Mouse (Mus musculus): ENCODE results near the gene Dpep2nb. TPM values are rescaled to one million over a fixed set of nuclear protein-coding genes. Genes with fewer than 3 reads are reported as not detected.
"Not testable (repeated sequence)": the region's sequence is repeated elsewhere in the genome, so short reads cannot be mapped to it uniquely, and the experiment has no call there.

Dpep2nb gene
- polyA plus RNA-seq, 1 experiment from 2014 or later: not detected

DNA sequence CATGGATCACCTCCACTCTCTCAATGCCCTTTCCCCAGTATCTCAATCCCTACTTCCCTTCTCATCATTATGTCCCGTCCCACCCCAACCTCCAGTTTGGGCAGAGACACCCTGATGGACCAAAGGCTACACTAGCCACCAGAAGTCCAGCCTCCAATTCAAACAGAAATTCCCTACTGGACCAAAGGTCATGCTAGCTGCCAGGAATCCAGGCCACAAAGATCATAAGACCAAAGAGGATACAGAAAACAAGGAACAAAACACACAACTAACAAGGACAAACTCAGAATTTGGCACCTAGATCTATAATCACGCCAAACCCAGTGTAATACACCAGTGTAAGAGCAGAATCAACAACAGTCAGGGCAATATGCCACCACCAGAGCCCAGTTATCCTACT, 6.8 kb downstream of the Dpep2nb start:
- Histone ChIP-seq H3K4me3 (ENCODE audit: low read depth, low read length) (no peak overlapping the region), H3K27me3 (replicated peaks; ENCODE audit: control insufficient read depth, insufficient read depth, low read length) (no peaks in the 10 kb centered on the region), H3K27ac (replicated peaks; ENCODE audit: low read depth, low read length) (no peak overlapping the region), H3K9me3 (ENCODE audit: control insufficient read depth, low read length) (no peaks in the 10 kb centered on the region), H3K9ac (ENCODE audit: low read depth, low read length) (no peak overlapping the region), H3K36me3 (ENCODE audit: control insufficient read depth, insufficient read depth, low read length) (no peaks in the 10 kb centered on the region), H3K4me1 (ENCODE audit: control insufficient read depth, insufficient read depth, low read length) (no peaks in the 10 kb centered on the region), H3K4me2 (ENCODE audit: low read depth, low read length) (no peak overlapping the region)
- ATAC-seq (ENCODE audit: low read depth) (no peak), DNase-seq (ENCODE audit: low spot score) (no peak)
- WGBS: 75% methylated on average over 2 of the region's 2 CpGs

DNA sequence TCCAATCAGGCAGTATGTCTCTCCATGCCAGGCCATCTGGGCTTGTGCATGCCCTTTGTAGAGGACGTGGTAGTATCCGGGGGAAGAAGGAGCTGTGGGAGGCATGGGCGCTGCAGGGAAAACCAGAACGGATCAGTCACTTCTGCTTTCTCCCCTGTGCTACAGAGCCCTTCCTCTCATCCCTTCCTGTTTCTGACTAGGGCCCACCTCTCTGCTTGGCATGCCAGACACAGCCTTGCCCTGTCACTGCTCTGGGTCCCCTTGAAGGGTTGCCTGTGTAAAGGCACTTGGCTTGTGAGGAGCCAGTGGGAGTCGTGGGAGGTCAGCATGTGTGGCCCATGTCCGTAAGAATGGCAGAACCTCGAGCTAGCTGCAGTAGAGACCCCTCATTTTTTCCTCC, 9.4 kb downstream of the Dpep2nb start:
- H3K9me3 ChIP-seq (ENCODE audit: control insufficient read depth, low read length): no peaks in the 10 kb centered on the region
- DNase-seq (ENCODE audit: low spot score): no peak
- WGBS: 77% methylated on average over 6 of the region's 7 CpGs
- no peak overlapping the region for H3K4me3 ChIP-seq (ENCODE audit: low read depth, low read length)
- no peak overlapping the region for H3K4me2 ChIP-seq (ENCODE audit: low read depth, low read length)
- no peaks in the 10 kb centered on the region for H3K4me1 ChIP-seq (ENCODE audit: control insufficient read depth, insufficient read depth, low read length)
- no peak overlapping the region for H3K9ac ChIP-seq (ENCODE audit: low read depth, low read length)
- no peak for ATAC-seq (ENCODE audit: low read depth)
- H3K27ac ChIP-seq (replicated peaks; ENCODE audit: low read depth, low read length): no peak overlapping the region
- H3K36me3 ChIP-seq (ENCODE audit: control insufficient read depth, insufficient read depth, low read length): no peaks in the 10 kb centered on the region
- H3K27me3 ChIP-seq (replicated peaks; ENCODE audit: control insufficient read depth, insufficient read depth, low read length): no peaks in the 10 kb centered on the region

DNA sequence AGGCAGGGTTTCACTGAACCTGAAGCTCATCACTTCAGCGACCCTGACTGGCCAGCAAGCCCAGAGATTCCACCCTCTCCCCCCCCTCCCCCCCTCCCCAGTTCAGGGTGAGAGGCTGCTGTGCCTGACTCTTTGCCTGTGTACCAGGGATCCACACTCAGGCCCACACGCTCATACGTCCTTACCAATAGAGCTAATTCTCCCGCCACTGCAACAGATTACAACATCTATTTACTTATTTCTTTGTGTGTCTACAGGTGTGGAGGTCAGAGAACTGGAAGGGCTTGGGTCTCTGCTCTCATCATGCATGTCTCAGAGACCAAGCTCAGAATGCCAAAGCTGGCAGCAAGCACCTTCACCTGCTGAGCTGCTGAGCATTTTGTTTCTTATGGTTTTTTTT, 12.5 kb downstream of the Dpep2nb start:
- H3K4me1 ChIP-seq (ENCODE audit: control insufficient read depth, insufficient read depth, low read length): no peaks in the 10 kb centered on the region
- DNase-seq (ENCODE audit: low spot score) (no peak), ATAC-seq (ENCODE audit: low read depth) (no peak)
- H3K4me2 ChIP-seq (ENCODE audit: low read depth, low read length): no peak overlapping the region
- H3K9ac ChIP-seq (ENCODE audit: low read depth, low read length): no peak overlapping the region
- H3K27ac ChIP-seq (replicated peaks; ENCODE audit: low read depth, low read length): no peak overlapping the region
- H3K27me3 ChIP-seq (replicated peaks; ENCODE audit: control insufficient read depth, insufficient read depth, low read length): no peaks in the 10 kb centered on the region
- no peak overlapping the region for H3K4me3 ChIP-seq (ENCODE audit: low read depth, low read length)
- no peaks in the 10 kb centered on the region for H3K9me3 ChIP-seq (ENCODE audit: control insufficient read depth, low read length)
- WGBS: 57% methylated on average over 4 of the region's 4 CpGs
- no peaks in the 10 kb centered on the region for H3K36me3 ChIP-seq (ENCODE audit: control insufficient read depth, insufficient read depth, low read length)

DNA sequence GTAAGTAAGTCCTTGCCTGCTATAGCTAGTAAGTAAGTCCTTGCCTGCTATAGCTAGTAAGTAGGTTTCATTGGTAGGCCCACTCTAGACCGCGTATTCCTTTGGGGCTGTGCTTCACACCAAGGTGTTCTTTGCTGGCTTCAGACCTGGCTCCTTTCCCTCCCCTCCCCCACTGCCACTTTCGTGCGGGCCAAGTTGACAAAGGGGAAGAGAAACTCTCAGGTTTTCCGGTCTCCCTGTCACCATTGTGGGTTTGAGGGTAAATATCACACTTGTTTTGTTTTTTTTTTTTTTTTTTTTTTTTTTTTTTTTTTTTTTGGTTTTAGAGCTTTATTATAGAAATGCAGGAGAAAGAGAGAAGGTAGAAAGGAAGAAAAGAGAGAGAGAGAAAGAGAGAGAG, 13.3 kb downstream of the Dpep2nb start:
- no peak overlapping the region for H3K4me3 ChIP-seq (ENCODE audit: low read depth, low read length)
- ATAC-seq (ENCODE audit: low read depth): no peak
- 60% methylated on average over 5 of the region's 5 CpGs for WGBS
- H3K9me3 ChIP-seq (ENCODE audit: control insufficient read depth, low read length): no peaks in the 10 kb centered on the region
- no peaks in the 10 kb centered on the region for H3K36me3 ChIP-seq (ENCODE audit: control insufficient read depth, insufficient read depth, low read length)
- DNase-seq (ENCODE audit: low spot score): no peak
- no peak overlapping the region for H3K9ac ChIP-seq (ENCODE audit: low read depth, low read length)
- H3K27ac ChIP-seq (replicated peaks; ENCODE audit: low read depth, low read length): no peak overlapping the region
- no peaks in the 10 kb centered on the region for H3K27me3 ChIP-seq (replicated peaks; ENCODE audit: control insufficient read depth, insufficient read depth, low read length)
- no peak overlapping the region for H3K4me2 ChIP-seq (ENCODE audit: low read depth, low read length)
- H3K4me1 ChIP-seq (ENCODE audit: control insufficient read depth, insufficient read depth, low read length): no peaks in the 10 kb centered on the region

DNA sequence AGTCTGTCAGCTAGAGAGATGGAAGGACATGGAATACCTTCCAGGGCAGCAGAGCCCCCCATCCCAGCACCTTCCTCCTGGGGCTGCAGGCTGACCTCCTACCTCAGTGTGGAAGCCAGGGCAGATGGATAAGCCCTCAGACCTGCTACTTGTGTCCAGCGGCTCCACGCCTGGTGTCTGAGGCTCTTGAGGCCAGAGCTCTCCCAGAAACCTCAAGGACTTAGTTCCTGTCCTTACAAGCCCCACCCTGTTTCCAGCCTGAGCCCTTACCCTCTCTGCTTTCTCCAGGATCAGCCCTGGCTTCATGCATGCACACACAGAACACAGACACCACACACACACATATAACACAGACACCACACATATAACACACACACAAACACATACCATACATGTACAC, 14.2 kb downstream of the Dpep2nb start:
- H3K4me1 ChIP-seq (ENCODE audit: control insufficient read depth, insufficient read depth, low read length): no peaks in the 10 kb centered on the region
- no peak overlapping the region for H3K9ac ChIP-seq (ENCODE audit: low read depth, low read length)
- no peak overlapping the region for H3K4me3 ChIP-seq (ENCODE audit: low read depth, low read length)
- H3K36me3 ChIP-seq (ENCODE audit: control insufficient read depth, insufficient read depth, low read length): no peaks in the 10 kb centered on the region
- H3K27me3 ChIP-seq (replicated peaks; ENCODE audit: control insufficient read depth, insufficient read depth, low read length): no peaks in the 10 kb centered on the region
- 83% methylated on average over 2 of the region's 2 CpGs for WGBS
- H3K4me2 ChIP-seq (ENCODE audit: low read depth, low read length): no peak overlapping the region
- DNase-seq (ENCODE audit: low spot score) (no peak), ATAC-seq (ENCODE audit: low read depth) (no peak)
- no peak overlapping the region for H3K27ac ChIP-seq (replicated peaks; ENCODE audit: low read depth, low read length)
- no peaks in the 10 kb centered on the region for H3K9me3 ChIP-seq (ENCODE audit: control insufficient read depth, low read length)

DNA sequence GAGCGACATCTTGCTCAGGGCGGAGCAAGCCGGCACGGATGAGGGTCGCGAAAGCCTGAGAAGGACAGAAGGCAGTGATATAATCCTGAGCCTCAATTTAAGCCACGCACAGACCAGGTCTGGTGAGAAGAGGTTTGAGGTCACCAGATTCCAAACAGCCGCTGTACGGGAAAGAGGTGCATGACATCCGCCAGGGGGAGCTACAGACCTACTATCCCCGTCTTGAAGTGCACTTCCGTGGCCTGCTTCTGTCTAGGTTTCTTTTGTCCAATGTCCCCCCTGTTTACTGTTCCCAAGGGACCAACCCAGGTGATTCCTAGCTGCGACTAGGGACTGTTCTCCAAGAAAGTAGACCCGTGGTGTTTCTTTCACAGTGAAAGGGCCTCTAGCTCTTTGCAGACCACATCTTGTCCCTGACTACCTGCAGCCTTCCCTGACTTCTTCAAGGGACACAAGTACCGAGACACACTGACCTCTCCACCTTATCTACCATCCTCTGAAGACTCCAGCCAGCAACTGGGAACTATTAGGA, 14.9 kb downstream of the Dpep2nb start, which contains the start of gene Dus2:
Gene Dus2 (plus strand): TSS at position 482 of the 532 bp plus-strand sequence.
- peak within 1 kb of the TSS; percentile 35; the same call in 1 of the 2 replicates for H3K4me2 ChIP-seq (ENCODE audit: low read depth, low read length)
- ATAC-seq (ENCODE audit: low read depth) (peak; percentile 84), DNase-seq (ENCODE audit: low spot score) (peak; percentile 92)
- no peaks in the 10 kb centered on the region for H3K27me3 ChIP-seq (replicated peaks; ENCODE audit: control insufficient read depth, insufficient read depth, low read length)
- 8% methylated on average over 15 of the region's 15 CpGs for WGBS
- peak within 1 kb of the TSS; percentile 30; the same call in 1 of the 2 replicates for H3K9ac ChIP-seq (ENCODE audit: low read depth, low read length)
- no peak within 1 kb of the TSS for H3K4me3 ChIP-seq (ENCODE audit: low read depth, low read length)
- H3K4me1 ChIP-seq (ENCODE audit: control insufficient read depth, insufficient read depth, low read length): no peaks in the 10 kb centered on the region
- no peaks in the 10 kb centered on the region for H3K9me3 ChIP-seq (ENCODE audit: control insufficient read depth, low read length)
- H3K36me3 ChIP-seq (ENCODE audit: control insufficient read depth, insufficient read depth, low read length): no peaks in the 10 kb centered on the region
- H3K27ac ChIP-seq (replicated peaks; ENCODE audit: low read depth, low read length): no peak within 1 kb of the TSS

DNA sequence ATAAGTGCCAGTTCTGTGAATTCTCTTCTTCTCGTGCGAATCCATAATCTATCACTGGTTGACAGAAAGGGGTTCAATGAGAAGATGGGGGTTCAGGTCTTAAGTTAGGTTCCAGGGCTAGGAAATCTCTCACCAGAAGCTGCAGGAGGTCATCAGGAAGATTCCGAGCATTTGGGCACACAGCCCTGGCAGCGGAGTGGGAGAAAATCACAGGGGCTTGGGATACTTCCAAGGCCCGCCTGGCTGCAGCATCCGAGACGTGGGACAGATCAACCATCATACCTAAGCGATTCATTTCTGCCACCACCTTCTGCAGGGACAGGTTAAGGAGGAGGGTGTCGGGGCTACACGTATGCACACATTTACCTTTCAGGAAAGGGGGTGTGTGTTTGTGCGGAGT, 17.2 kb downstream of the Dpep2nb start:
- Histone ChIP-seq H3K4me1 (ENCODE audit: control insufficient read depth, insufficient read depth, low read length) (no peaks in the 10 kb centered on the region), H3K4me3 (ENCODE audit: low read depth, low read length) (no peak overlapping the region), H3K27ac (replicated peaks; ENCODE audit: low read depth, low read length) (no peak overlapping the region), H3K9me3 (ENCODE audit: control insufficient read depth, low read length) (no peaks in the 10 kb centered on the region), H3K9ac (ENCODE audit: low read depth, low read length) (no peak overlapping the region), H3K27me3 (replicated peaks; ENCODE audit: control insufficient read depth, insufficient read depth, low read length) (no peaks in the 10 kb centered on the region), H3K4me2 (ENCODE audit: low read depth, low read length) (no peak overlapping the region), H3K36me3 (ENCODE audit: control insufficient read depth, insufficient read depth, low read length) (no peaks in the 10 kb centered on the region)
- ATAC-seq (ENCODE audit: low read depth) (no peak), DNase-seq (ENCODE audit: low spot score) (no peak)
- 83% methylated on average over 11 of the region's 11 CpGs for WGBS

DNA sequence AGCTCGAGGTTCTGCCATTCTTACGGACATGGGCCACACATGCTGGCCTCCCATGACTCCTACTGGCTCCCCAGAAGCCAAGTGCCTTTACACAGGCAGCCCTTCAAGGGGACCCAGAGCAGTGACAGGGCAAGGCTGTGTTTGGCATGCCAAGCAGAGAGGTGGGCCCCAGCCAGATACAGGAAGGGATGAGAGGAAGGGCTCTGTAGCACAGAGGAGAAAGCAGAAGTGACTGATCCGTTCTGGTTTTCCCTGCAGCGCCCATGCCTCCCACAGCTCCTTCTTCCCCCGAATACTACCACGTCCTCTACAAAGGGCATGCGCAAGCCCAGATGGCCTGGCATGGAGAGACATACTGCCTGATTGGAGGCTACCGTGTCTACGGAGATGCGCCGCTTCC, 22.4 kb downstream of the Dpep2nb start:
- H3K36me3 ChIP-seq (ENCODE audit: control insufficient read depth, insufficient read depth, low read length); H3K4me3 ChIP-seq (ENCODE audit: low read depth, low read length); H3K27ac ChIP-seq (replicated peaks; ENCODE audit: low read depth, low read length); ATAC-seq (ENCODE audit: low read depth); H3K4me1 ChIP-seq (ENCODE audit: control insufficient read depth, insufficient read depth, low read length); H3K4me2 ChIP-seq (ENCODE audit: low read depth, low read length); H3K9ac ChIP-seq (ENCODE audit: low read depth, low read length); DNase-seq (ENCODE audit: low spot score); H3K9me3 ChIP-seq (ENCODE audit: control insufficient read depth, low read length); H3K27me3 ChIP-seq (replicated peaks; ENCODE audit: control insufficient read depth, insufficient read depth, low read length): not testable (repeated sequence)
- WGBS: 78% methylated on average over 11 of the region's 11 CpGs

DNA sequence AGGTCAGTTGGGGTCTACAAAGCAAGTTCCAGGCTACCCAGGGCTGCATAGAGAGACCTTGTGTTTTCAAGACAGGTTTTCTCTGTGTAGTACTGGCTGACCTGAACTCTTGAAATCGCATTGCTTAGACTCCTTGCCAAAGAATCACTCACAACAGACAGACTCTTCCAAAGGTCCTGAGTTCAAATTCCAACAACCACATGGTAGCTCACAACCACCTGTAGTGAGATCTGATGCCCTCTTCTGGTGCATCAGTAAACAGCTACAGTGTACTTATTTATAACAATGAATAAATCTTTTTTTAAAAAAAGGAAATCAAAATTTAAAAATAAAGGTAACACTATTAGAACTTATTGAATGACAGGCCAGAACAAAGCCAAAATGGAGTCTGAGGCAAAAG, 24.6 kb downstream of the Dpep2nb start:
- no peaks in the 10 kb centered on the region for H3K4me1 ChIP-seq (ENCODE audit: control insufficient read depth, insufficient read depth, low read length)
- no peak overlapping the region for H3K9ac ChIP-seq (ENCODE audit: low read depth, low read length)
- H3K36me3 ChIP-seq (ENCODE audit: control insufficient read depth, insufficient read depth, low read length): no peaks in the 10 kb centered on the region
- no peak overlapping the region for H3K4me3 ChIP-seq (ENCODE audit: low read depth, low read length)
- DNase-seq (ENCODE audit: low spot score) (no peak), ATAC-seq (ENCODE audit: low read depth) (no peak)
- WGBS: 85% methylated on average over 1 of the region's 1 CpGs
- H3K9me3 ChIP-seq (ENCODE audit: control insufficient read depth, low read length): no peaks in the 10 kb centered on the region
- no peak overlapping the region for H3K27ac ChIP-seq (replicated peaks; ENCODE audit: low read depth, low read length)
- no peak overlapping the region for H3K4me2 ChIP-seq (ENCODE audit: low read depth, low read length)
- no peaks in the 10 kb centered on the region for H3K27me3 ChIP-seq (replicated peaks; ENCODE audit: control insufficient read depth, insufficient read depth, low read length)
